17 mouse cellular contexts compared by ENCODE assay signal in genomic region chr10:65179101-65179500, GRCm38 (mm10).
A peak's percentile ranks its signal among the peaks of the same experiment; 100 is the strongest.
DNase-seq lines count a peak whose midpoint lies in the region; ATAC-seq and TF ChIP-seq lines count a peak whose summit lies in the region.
"Had no signal": no experiment of that assay in that cellular context is flagged by ENCODE, and none has a peak within 500 bp of the region (broad histone marks: within the 10 kb centered on the region; RNA-seq: fewer than 3 reads in every experiment).

No protein-coding gene starts in this region.

- no peak overlapping the region for H3K27ac ChIP-seq in forebrain, embryonic 14.5 days (ENCODE audit: low read depth, low read length)
- no peak overlapping the region for H3K27ac ChIP-seq in forebrain, embryonic 11.5 days (ENCODE audit: low read depth, low read length)
- H3K27ac ChIP-seq in midbrain, postnatal 0 days (ENCODE audit: low read depth, low read length) = no peak overlapping the region
- H3K27ac ChIP-seq in midbrain, embryonic 13.5 days = no peak overlapping the region
- no peak overlapping the region for H3K27ac ChIP-seq in forebrain, embryonic 16.5 days (ENCODE audit: low read length)
- H3K27ac ChIP-seq in intestine, postnatal 0 days (ENCODE audit: low read depth, low read length) = no peak overlapping the region
- H3K27ac ChIP-seq: limb, embryonic 10.5 days had no signal

- no peaks in the 10 kb centered on the region for H3K9me3 ChIP-seq in forebrain, embryonic 14.5 days (replicated peaks; ENCODE audit: control insufficient read depth, low read length)
- H3K9me3 ChIP-seq in forebrain, embryonic 11.5 days (ENCODE audit: control insufficient read depth, low read length) = no peaks in the 10 kb centered on the region
- H3K9me3 ChIP-seq in midbrain, postnatal 0 days (ENCODE audit: low read length) = no peaks in the 10 kb centered on the region
- H3K9me3 ChIP-seq in midbrain, embryonic 13.5 days = no peaks in the 10 kb centered on the region
- no peaks in the 10 kb centered on the region for H3K9me3 ChIP-seq in forebrain, embryonic 16.5 days (ENCODE audit: control insufficient read depth, low read length)
- H3K9me3 ChIP-seq in intestine, postnatal 0 days (ENCODE audit: control insufficient read depth) = no peaks in the 10 kb centered on the region
- H3K9me3 ChIP-seq: limb, embryonic 10.5 days had no signal

- no peaks in the 10 kb centered on the region for H3K36me3 ChIP-seq in forebrain, embryonic 14.5 days (ENCODE audit: control insufficient read depth, insufficient read depth, low read length)
- no peaks in the 10 kb centered on the region for H3K36me3 ChIP-seq in forebrain, embryonic 11.5 days (ENCODE audit: control insufficient read depth, insufficient read depth, low read length)
- H3K36me3 ChIP-seq in midbrain, postnatal 0 days (ENCODE audit: insufficient read depth, low read length) = no peaks in the 10 kb centered on the region
- H3K36me3 ChIP-seq in midbrain, embryonic 13.5 days = no peaks in the 10 kb centered on the region
- H3K36me3 ChIP-seq in forebrain, embryonic 16.5 days (ENCODE audit: control insufficient read depth, insufficient read depth) = no peaks in the 10 kb centered on the region
- H3K36me3 ChIP-seq in intestine, postnatal 0 days (ENCODE audit: control insufficient read depth, insufficient read depth) = no peaks in the 10 kb centered on the region
- H3K36me3 ChIP-seq: limb, embryonic 10.5 days had no signal

- peak; percentile 52; the same call in 1 of the 2 replicates for ATAC-seq in forebrain, embryonic 14.5 days
- no peak for ATAC-seq in forebrain, embryonic 11.5 days (replicated peaks; ENCODE audit: low FRiP score)
- no peak for ATAC-seq in midbrain, postnatal 0 days (ENCODE audit: low FRiP score)
- no peak for ATAC-seq in midbrain, embryonic 13.5 days
- ATAC-seq in forebrain, embryonic 16.5 days = peak; percentile 73
- no peak for ATAC-seq in intestine, postnatal 0 days
- ATAC-seq: midbrain, embryonic 16.5 days had no signal

- H3K9ac ChIP-seq in forebrain, embryonic 14.5 days (ENCODE audit: low read length) = no peak overlapping the region
- H3K9ac ChIP-seq in forebrain, embryonic 11.5 days (ENCODE audit: low read length) = no peak overlapping the region
- H3K9ac ChIP-seq in midbrain, postnatal 0 days (replicated peaks; ENCODE audit: low read length, poor library complexity, severe bottlenecking) = no peak overlapping the region
- no peak overlapping the region for H3K9ac ChIP-seq in midbrain, embryonic 13.5 days (replicated peaks)
- no peak overlapping the region for H3K9ac ChIP-seq in forebrain, embryonic 16.5 days (replicated peaks; ENCODE audit: low read depth, low read length)
- no peak overlapping the region for H3K9ac ChIP-seq in intestine, postnatal 0 days (ENCODE audit: low read depth, low read length)

- H3K4me3 ChIP-seq in forebrain, embryonic 14.5 days (ENCODE audit: low read depth, low read length) = no peak overlapping the region
- no peak overlapping the region for H3K4me3 ChIP-seq in forebrain, embryonic 11.5 days (ENCODE audit: low read depth, low read length)
- no peak overlapping the region for H3K4me3 ChIP-seq in midbrain, postnatal 0 days (ENCODE audit: low read depth, low read length)
- no peak overlapping the region for H3K4me3 ChIP-seq in midbrain, embryonic 13.5 days (replicated peaks)
- no peak overlapping the region for H3K4me3 ChIP-seq in forebrain, embryonic 16.5 days (replicated peaks; ENCODE audit: low read length)
- no peak overlapping the region for H3K4me3 ChIP-seq in intestine, postnatal 0 days (ENCODE audit: low read depth, low read length)
- H3K4me3 ChIP-seq: limb, embryonic 10.5 days had no signal

- no peak overlapping the region for H3K4me2 ChIP-seq in forebrain, embryonic 14.5 days (ENCODE audit: low read length)
- H3K4me2 ChIP-seq in forebrain, embryonic 11.5 days (ENCODE audit: low read depth, low read length, severe bottlenecking) = no peak overlapping the region
- no peak overlapping the region for H3K4me2 ChIP-seq in midbrain, postnatal 0 days (ENCODE audit: low read depth, low read length, poor library complexity, severe bottlenecking)
- no peak overlapping the region for H3K4me2 ChIP-seq in midbrain, embryonic 13.5 days (replicated peaks)
- H3K4me2 ChIP-seq in forebrain, embryonic 16.5 days (ENCODE audit: low read length) = no peak overlapping the region
- no peak overlapping the region for H3K4me2 ChIP-seq in intestine, postnatal 0 days (replicated peaks; ENCODE audit: low read depth)

- H3K4me1 ChIP-seq in forebrain, embryonic 14.5 days (ENCODE audit: control insufficient read depth, insufficient read depth, low read length) = no peaks in the 10 kb centered on the region
- no peaks in the 10 kb centered on the region for H3K4me1 ChIP-seq in forebrain, embryonic 11.5 days (replicated peaks; ENCODE audit: control insufficient read depth, insufficient read depth, low read length)
- H3K4me1 ChIP-seq in midbrain, postnatal 0 days (ENCODE audit: insufficient read depth, low read length) = no peaks in the 10 kb centered on the region
- no peaks in the 10 kb centered on the region for H3K4me1 ChIP-seq in midbrain, embryonic 13.5 days (replicated peaks)
- H3K4me1 ChIP-seq in forebrain, embryonic 16.5 days (replicated peaks; ENCODE audit: control insufficient read depth, insufficient read depth, low read length) = no peaks in the 10 kb centered on the region
- H3K4me1 ChIP-seq in intestine, postnatal 0 days (replicated peaks; ENCODE audit: control insufficient read depth, insufficient read depth, low read length) = no peaks in the 10 kb centered on the region
- H3K4me1 ChIP-seq: limb, embryonic 10.5 days had no signal

- no peak for TF ChIP-seq CTCF in midbrain, postnatal 0 days (IDR thresholded peaks at IDR 0.05)
- no peak for TF ChIP-seq CTCF in intestine, postnatal 0 days (IDR thresholded peaks at IDR 0.05; ENCODE audit: low read depth)

- peak; percentile 75 for DNase-seq in forebrain, embryonic 14.5 days (ENCODE audit: low spot score)
- DNase-seq in forebrain, embryonic 11.5 days (ENCODE audit: low spot score) = no peak
- peak; percentile 19 for DNase-seq in midbrain, postnatal 0 days (ENCODE audit: low spot score)
- DNase-seq in left cerebral cortex, postnatal 4 days = no peak
- no peak for DNase-seq in neural tube, embryonic 10.5 days (ENCODE audit: extremely low spot score, low spot score)
- DNase-seq: embryo, embryonic 11 days; gastrocnemius, postnatal 36 days; kidney, adult 18-20 months; kidney, postnatal 25 days; lung, adult 18-20 months; lung, postnatal 36 days; right cerebral cortex, postnatal 25 days had no signal

- no peaks in the 10 kb centered on the region for H3K27me3 ChIP-seq in forebrain, embryonic 14.5 days (replicated peaks; ENCODE audit: control insufficient read depth, insufficient read depth, low read length)
- H3K27me3 ChIP-seq in forebrain, embryonic 11.5 days (ENCODE audit: control insufficient read depth, insufficient read depth, low read length) = no peaks in the 10 kb centered on the region
- H3K27me3 ChIP-seq in midbrain, postnatal 0 days (ENCODE audit: insufficient read depth, low read length) = no peaks in the 10 kb centered on the region
- H3K27me3 ChIP-seq in midbrain, embryonic 13.5 days = no peaks in the 10 kb centered on the region
- H3K27me3 ChIP-seq in forebrain, embryonic 16.5 days (replicated peaks; ENCODE audit: control insufficient read depth, insufficient read depth, low read length) = no peaks in the 10 kb centered on the region
- no peaks in the 10 kb centered on the region for H3K27me3 ChIP-seq in intestine, postnatal 0 days (replicated peaks; ENCODE audit: control insufficient read depth, insufficient read depth, low read length)

- intact Hi-C loops in left cerebral cortex, postnatal 4 days (cut with DNase I) = no loop called here

Comparison
In these comparisons a context has a peak if more than half of its experiments do, and no peak if none do; other contexts are left out.
1. ATAC-seq: peak in forebrain, embryonic 14.5 days (single experiment) and forebrain, embryonic 16.5 days (single experiment); none in forebrain, embryonic 11.5 days (single experiment), midbrain, postnatal 0 days (single experiment), midbrain, embryonic 13.5 days (single experiment) and intestine, postnatal 0 days (single experiment).
2. DNase-seq: peak in forebrain, embryonic 14.5 days (single experiment) and midbrain, postnatal 0 days (single experiment); none in forebrain, embryonic 11.5 days (single experiment), left cerebral cortex, postnatal 4 days (single experiment) and neural tube, embryonic 10.5 days (single experiment).